Mouse (Mus musculus): Measurements from ENCODE around the gene Cyb561d2. TPM values are rescaled to one million over a fixed set of nuclear protein-coding genes. Genes with fewer than 3 reads are reported as not detected.
"Not testable (repeated sequence)": the region's sequence is repeated elsewhere in the genome, so short reads cannot be mapped to it uniquely, and the experiment has no call there.

Cyb561d2 gene
- polyA plus RNA-seq, 1 experiment, result 0.06 TPM

DNA sequence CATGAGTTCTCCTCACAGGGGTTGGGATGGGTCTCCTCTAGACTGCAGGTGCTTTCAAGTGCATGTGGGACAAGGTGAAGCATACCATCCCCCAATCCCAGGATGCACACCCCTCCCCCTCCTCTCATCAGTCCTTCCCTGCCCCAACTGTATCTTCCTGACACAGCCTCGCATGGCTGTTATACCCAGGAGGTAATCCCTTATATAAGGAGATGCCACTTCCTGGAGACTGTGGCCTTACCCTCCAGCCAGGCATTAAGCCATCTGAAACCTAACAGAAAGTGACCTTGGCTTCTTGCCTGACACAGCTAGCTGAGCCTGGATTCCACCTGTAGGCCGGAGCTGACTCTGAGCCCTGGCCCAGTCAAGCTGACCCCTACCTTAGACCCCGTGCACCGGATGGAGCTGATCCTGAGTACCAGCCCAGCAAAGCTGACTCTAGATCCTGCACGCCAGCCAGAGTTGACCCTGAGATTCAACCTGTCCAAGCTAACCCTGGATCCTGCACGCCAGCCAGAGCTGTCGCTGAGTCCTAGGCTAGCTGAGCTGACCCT is 40.6 kb upstream of the Cyb561d2 start:
- peak overlapping the region; percentile 80 for H3K4me3 ChIP-seq (replicated peaks)
- no peaks in the 10 kb centered on the region for H3K9me3 ChIP-seq (ENCODE audit: control insufficient read depth, low read length)
- TF ChIP-seq GATA1 (IDR thresholded peaks at IDR 0.05; ENCODE audit: low read length) (no peak), TAL1 (IDR thresholded peaks at IDR 0.05; ENCODE audit: low read length) (no peak)
- H3K27me3 ChIP-seq (ENCODE audit: control insufficient read depth), result no peaks in the 10 kb centered on the region
- peaks cover 90% of the 10 kb centered on the region for H3K4me1 ChIP-seq (ENCODE audit: control insufficient read depth)
- H3K36me3 ChIP-seq (ENCODE audit: control insufficient read depth), result peaks cover 64% of the 10 kb centered on the region

DNA sequence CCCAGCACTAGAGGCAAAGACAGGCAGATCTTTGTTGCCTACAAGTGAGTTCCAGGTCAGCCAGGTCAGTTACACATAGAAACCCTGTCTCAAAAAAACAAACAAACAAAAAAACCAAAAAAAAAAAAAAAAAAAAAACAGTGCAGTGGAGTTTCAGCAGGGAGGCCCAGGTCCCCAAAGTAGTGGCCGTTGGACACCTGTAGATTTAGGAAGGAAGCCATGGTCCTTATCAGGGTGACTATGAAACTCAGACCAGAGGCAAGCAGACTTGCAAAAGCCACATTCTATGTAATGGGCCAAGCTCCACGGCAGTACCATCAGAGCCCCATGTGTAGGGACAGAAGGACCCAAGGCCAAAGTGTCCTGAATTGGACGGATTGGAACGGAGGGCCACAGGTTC is 39.6 kb upstream of the Cyb561d2 start:
- no peak for TF ChIP-seq TAL1 (IDR thresholded peaks at IDR 0.05; ENCODE audit: low read length)
- no peak for TF ChIP-seq GATA1 (IDR thresholded peaks at IDR 0.05; ENCODE audit: low read length)
- Histone ChIP-seq H3K36me3 (ENCODE audit: control insufficient read depth) (peaks cover 63% of the 10 kb centered on the region), H3K27me3 (ENCODE audit: control insufficient read depth) (no peaks in the 10 kb centered on the region), H3K4me3 (replicated peaks) (peak overlapping the region; percentile 80), H3K9me3 (ENCODE audit: control insufficient read depth, low read length) (no peaks in the 10 kb centered on the region), H3K4me1 (ENCODE audit: control insufficient read depth) (peaks cover 97% of the 10 kb centered on the region)

DNA sequence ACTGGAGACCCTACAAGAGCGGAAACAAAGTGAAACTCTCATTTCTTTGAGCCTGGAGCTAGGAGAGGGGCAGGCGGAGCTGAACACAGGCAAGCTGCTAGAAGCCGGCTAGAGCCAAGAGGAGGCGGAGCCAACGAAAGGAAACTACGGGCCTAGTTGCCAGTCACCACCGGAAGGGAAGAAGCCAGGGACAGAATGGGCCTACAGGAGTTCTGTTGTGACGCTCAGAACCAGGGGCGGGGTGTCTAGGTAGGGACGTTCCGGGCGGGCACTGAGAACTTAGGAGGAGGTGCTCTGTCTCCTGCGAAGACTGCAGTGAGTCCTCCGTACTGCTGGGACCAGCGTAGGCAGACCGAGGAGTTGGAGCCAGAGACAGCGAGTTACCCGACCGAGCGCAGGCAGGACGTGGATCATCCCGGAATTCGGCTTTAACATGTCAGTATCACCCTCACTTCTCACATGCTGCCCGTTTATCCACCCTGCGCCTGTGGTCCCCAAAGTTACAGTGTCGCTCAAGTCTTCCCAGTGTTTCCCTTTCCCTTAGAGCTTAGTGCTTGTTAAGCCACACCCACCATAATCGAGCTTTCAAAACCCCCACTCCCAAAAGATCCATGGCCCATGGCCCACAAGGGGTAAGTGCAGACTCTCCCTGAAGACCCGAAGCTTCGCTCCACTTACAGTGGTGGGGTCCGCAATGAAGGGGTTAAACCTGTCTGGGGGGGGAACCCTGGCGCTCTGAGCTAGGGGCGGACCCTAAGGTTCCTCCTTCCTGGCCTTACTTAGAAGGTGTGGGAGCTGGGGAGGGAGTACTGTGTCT is 38.7 kb upstream of the Cyb561d2 start, which contains the start of gene Hyal3:
TSS of gene Hyal3 (plus strand) at position 318 of the 817 bp plus-strand sequence.
- Histone ChIP-seq H3K4me1 (ENCODE audit: control insufficient read depth) (peaks cover 97% of the 10 kb centered on the region), H3K9me3 (ENCODE audit: control insufficient read depth, low read length) (no peaks in the 10 kb centered on the region), H3K36me3 (ENCODE audit: control insufficient read depth) (peaks cover 55% of the 10 kb centered on the region), H3K4me3 (replicated peaks) (peak within 1 kb of the TSS; percentile 80), H3K27me3 (ENCODE audit: control insufficient read depth) (no peaks in the 10 kb centered on the region)
- TF ChIP-seq TAL1 (IDR thresholded peaks at IDR 0.05; ENCODE audit: low read length), result no peak
- TF ChIP-seq GATA1 (IDR thresholded peaks at IDR 0.05; ENCODE audit: low read length), result no peak

DNA sequence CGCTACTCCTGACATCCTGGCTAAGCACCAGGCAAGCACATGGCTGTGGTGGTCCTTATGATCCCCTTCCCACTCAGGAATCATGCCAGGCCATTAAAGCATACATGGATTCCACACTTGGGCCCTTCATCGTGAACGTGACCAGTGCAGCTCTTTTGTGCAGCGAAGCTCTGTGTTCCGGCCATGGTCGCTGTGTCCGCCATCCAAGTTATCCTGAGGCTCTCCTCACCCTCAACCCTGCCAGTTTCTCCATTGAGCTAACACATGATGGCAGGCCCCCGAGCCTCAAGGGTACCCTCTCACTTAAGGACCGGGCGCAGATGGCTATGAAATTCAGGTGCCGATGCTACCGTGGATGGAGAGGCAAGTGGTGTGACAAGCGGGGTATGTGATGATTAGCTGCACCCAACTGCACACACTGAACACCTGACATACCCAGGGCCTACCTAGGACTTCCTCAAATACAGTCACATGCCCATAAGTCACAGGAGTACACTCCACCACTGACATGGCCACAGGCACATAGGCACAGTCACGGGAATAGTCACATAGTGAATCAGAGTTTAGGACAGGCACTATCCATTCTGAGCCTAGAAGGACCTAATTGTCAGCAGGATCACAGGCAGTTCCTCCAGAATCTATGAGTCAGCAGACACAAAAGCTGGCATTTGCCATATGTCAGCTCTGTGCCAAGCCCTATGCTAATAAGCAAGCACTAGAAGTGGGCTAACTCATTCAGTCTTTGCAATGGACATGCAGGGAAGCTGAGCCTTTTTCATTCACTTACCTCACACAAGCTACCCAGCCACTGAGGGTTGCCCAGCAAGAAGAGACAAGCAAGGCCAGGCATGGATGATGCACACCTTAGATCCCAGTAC is 37.3 kb upstream of the Cyb561d2 start:
- H3K4me1 ChIP-seq (ENCODE audit: control insufficient read depth), result peaks cover 92% of the 10 kb centered on the region
- H3K27me3 ChIP-seq (ENCODE audit: control insufficient read depth), result no peaks in the 10 kb centered on the region
- TF ChIP-seq GATA1 (IDR thresholded peaks at IDR 0.05; ENCODE audit: low read length) (no peak), TAL1 (IDR thresholded peaks at IDR 0.05; ENCODE audit: low read length) (no peak)
- no peak overlapping the region for H3K4me3 ChIP-seq (replicated peaks)
- peaks cover 47% of the 10 kb centered on the region for H3K36me3 ChIP-seq (ENCODE audit: control insufficient read depth)
- H3K9me3 ChIP-seq (ENCODE audit: control insufficient read depth, low read length), result no peaks in the 10 kb centered on the region

DNA sequence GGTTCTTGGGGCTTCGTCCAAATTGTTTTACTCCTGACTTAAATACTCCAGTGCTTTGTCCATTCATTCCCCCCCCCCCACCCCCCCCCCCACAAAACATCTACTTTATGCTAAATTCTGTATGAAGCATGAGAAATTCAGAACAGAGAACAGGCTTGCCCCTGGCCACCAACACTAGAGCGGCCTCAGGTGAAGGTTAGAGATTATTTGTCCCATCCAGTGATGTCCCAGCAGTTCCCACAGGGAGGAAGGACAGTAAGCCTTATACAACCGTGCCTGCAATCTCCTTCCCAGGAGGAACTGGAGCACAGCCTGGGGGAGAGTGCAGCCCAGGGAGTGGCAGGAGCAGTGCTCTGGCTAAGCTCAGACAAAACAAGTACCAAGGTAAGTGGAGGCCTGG is 36.6 kb upstream of the Cyb561d2 start, which contains the start of gene Naa80:
TSS of gene Naa80 (plus strand) at position 301 of the 400 bp plus-strand sequence.
- H3K4me1 ChIP-seq (ENCODE audit: control insufficient read depth), result peaks cover 86% of the 10 kb centered on the region
- H3K4me3 ChIP-seq (replicated peaks), result peak within 1 kb of the TSS; percentile 61
- H3K27me3 ChIP-seq (ENCODE audit: control insufficient read depth), result no peaks in the 10 kb centered on the region
- no peak for TF ChIP-seq GATA1 (IDR thresholded peaks at IDR 0.05; ENCODE audit: low read length)
- no peak for TF ChIP-seq TAL1 (IDR thresholded peaks at IDR 0.05; ENCODE audit: low read length)
- peaks cover 43% of the 10 kb centered on the region for H3K36me3 ChIP-seq (ENCODE audit: control insufficient read depth)
- H3K9me3 ChIP-seq (ENCODE audit: control insufficient read depth, low read length), result no peaks in the 10 kb centered on the region

DNA sequence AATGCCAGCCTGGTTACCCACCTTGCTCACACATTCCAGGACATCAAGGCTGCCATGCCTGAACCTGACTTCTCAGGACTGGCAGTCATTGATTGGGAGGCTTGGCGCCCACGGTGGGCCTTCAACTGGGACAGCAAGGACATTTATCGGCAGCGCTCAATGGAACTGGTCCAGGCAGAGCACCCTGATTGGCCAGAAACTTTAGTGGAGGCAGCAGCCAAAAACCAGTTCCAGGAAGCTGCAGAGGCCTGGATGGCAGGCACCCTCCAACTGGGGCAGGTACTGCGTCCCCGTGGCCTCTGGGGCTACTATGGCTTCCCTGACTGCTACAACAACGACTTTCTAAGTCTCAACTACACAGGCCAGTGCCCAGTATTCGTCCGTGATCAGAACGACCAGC is 35.9 kb upstream of the Cyb561d2 start:
- Histone ChIP-seq H3K36me3 (ENCODE audit: control insufficient read depth) (peaks cover 43% of the 10 kb centered on the region), H3K27me3 (ENCODE audit: control insufficient read depth) (no peaks in the 10 kb centered on the region), H3K4me3 (replicated peaks) (peak overlapping the region; percentile 61), H3K4me1 (ENCODE audit: control insufficient read depth) (peaks cover 85% of the 10 kb centered on the region), H3K9me3 (ENCODE audit: control insufficient read depth, low read length) (no peaks in the 10 kb centered on the region)
- no peak for TF ChIP-seq TAL1 (IDR thresholded peaks at IDR 0.05; ENCODE audit: low read length)
- no peak for TF ChIP-seq GATA1 (IDR thresholded peaks at IDR 0.05; ENCODE audit: low read length)

DNA sequence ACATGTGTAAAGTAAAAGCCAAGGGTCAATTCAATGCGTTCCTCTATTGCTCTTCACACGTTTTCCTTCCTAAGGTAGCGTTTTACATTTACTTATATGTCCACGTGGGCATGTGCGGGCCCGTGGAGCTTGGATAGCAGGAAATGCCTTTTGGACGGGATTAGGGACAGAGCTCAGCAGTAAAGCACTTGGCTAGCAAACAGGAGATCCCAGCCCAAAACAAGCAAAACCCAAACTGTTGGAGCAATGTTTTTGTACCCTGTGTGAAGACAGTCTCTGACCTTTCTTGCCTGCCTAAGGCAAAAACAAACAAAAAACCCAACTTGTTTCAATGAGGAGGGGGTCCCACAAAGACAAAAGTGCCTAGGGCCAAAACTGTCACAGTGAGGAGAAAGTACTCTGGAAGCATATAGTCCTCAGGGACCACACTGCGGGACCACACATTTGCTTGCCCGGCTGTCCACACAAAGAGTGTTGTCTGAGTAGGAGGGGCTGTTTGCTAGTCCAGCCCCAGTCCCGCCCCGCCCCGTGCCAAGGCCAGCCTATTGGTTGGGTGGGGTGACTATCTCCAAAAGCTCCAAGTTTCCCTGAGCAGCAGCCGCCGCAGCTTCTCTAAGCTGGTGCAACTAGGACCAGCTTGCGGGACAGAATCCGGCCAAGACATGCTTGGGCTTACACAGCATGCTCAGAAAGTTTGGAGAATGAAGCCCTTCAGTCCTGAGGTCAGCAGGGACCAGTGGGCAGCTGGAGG is 34.5 kb upstream of the Cyb561d2 start, which contains the start of gene Hyal1:
TSS of gene Hyal1 (plus strand) at position 571 of the 751 bp plus-strand sequence.
- Histone ChIP-seq H3K36me3 (ENCODE audit: control insufficient read depth) (peaks cover 48% of the 10 kb centered on the region), H3K4me3 (replicated peaks) (peak within 1 kb of the TSS; percentile 61), H3K27me3 (ENCODE audit: control insufficient read depth) (no peaks in the 10 kb centered on the region), H3K4me1 (ENCODE audit: control insufficient read depth) (peaks cover 85% of the 10 kb centered on the region), H3K9me3 (ENCODE audit: control insufficient read depth, low read length) (no peaks in the 10 kb centered on the region)
- TF ChIP-seq TAL1 (IDR thresholded peaks at IDR 0.05; ENCODE audit: low read length) (no peak), GATA1 (IDR thresholded peaks at IDR 0.05; ENCODE audit: low read length) (no peak)

DNA sequence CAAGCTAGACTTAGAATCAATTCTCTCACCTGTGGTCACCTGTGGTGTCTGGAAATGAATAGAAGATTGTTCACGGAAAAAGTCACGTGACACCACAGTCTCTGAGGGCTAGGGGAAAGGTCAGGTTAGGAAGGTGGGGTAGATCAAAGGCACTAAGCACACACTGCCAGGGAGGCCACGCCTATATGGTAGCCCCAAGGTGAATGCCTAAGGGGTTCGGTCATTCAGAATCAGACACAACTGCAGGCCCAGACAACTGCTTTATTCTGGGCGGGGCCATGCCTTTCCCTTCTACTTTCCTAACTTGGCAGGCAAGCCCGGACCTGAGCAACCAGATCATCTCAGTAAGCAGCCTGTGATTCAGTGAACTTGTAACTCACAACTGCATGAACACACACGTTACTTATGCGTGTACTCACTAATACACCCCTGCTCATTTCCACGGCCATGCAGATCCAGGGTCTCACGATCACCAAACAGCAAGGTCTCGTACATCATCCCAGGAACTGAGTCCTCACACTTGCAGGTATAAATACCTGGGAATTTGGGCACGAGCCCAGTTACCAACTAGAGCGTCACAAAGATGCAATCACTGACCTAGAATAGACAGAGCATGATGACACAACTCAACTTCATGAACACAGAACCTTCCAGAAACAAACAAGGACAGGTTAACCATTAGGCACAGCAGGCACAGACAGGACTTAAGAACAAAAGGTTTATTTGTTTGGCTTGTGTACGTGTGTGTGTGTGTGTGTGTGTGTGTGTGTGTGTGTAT is 33.8 kb upstream of the Cyb561d2 start:
- peaks cover 85% of the 10 kb centered on the region for H3K4me1 ChIP-seq (ENCODE audit: control insufficient read depth)
- no peak overlapping the region for H3K4me3 ChIP-seq (replicated peaks)

DNA sequence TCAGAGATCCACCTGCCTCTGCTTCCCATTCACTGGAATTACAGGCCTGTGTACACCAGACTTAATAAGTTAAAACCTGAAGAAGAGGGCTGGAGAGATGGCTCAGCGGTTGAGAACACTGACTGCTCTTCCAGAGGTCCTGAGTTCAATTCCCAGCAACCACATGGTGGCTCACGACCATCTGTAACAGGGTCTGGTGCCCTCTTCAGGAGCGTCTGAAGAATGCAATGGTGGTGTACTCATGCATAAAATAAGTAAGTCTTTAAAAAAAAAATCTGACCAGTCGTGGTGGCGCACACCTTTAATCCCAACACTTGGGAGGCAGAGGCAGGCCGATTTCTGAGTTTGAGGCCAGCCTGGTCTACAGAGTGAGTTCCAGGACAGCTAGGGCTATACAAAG is 31.8 kb upstream of the Cyb561d2 start:
- Histone ChIP-seq H3K4me1 (ENCODE audit: control insufficient read depth) (peaks cover 86% of the 10 kb centered on the region), H3K36me3 (ENCODE audit: control insufficient read depth) (peaks cover 55% of the 10 kb centered on the region)
- H3K27me3 ChIP-seq (ENCODE audit: control insufficient read depth); H3K4me3 ChIP-seq (replicated peaks); H3K9me3 ChIP-seq (ENCODE audit: control insufficient read depth, low read length): not testable (repeated sequence)

More for the DNA sequence above, 33.8 kb upstream of the Cyb561d2 start:
- TF ChIP-seq TAL1 (IDR thresholded peaks at IDR 0.05; ENCODE audit: low read length) (no peak), GATA1 (IDR thresholded peaks at IDR 0.05; ENCODE audit: low read length) (no peak)
- H3K9me3 ChIP-seq (ENCODE audit: control insufficient read depth, low read length), result no peaks in the 10 kb centered on the region
- H3K36me3 ChIP-seq (ENCODE audit: control insufficient read depth), result peaks cover 55% of the 10 kb centered on the region
- H3K27me3 ChIP-seq (ENCODE audit: control insufficient read depth), result no peaks in the 10 kb centered on the region

All from erythroblast, embryonic 14.5 days (primary cell).